Mouse (Mus musculus) brain, adult 2 months (tissue): ENCODE results near the gene Olfr169.
"Not testable (repeated sequence)": the region's sequence is repeated elsewhere in the genome, so short reads cannot be mapped to it uniquely, and the experiment has no call there.

ENCODE experiments used
- DNase-seq: peaks from one replicate; pipeline ENCODE4 v3.0.0; 2011; ENCODE audit warnings: low read depth, low spot score

Olfr169 gene

GRCm38 (mm10) chr16:19571709-19572108 lies at the start of gene Olfr169:
Gene Olfr169 (minus strand): TSS chr16:19571809.
- not testable (repeated sequence) for DNase-seq

GRCm38 (mm10) chr16:19611782-19612181 lies 40.2 kb upstream of the Olfr169 start, which contains the start of gene Olfr170:
Gene Olfr170 (minus strand): TSS chr16:19611882.
- not testable (repeated sequence) for DNase-seq

DNA sequence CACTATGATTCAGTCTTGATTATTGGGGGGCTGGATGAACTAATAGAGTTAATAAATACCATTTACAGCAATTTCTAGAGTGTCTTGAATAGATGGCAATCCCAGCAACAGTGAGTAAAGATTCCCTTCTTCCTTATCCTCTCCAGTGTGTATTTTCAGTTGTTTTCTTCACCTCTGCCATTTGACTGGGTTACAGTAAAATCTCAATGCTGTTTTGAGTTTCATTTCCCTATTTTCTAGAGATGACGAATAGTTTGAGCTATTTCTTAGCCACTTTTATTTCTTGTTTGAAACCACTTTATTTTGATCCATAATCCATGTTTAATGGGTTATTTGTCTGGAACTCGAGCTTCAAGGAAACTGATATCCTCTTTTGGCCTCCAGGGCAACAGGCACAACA lies 31.6 kb upstream of the Olfr169 start:
- DNase-seq = no peak

DNA sequence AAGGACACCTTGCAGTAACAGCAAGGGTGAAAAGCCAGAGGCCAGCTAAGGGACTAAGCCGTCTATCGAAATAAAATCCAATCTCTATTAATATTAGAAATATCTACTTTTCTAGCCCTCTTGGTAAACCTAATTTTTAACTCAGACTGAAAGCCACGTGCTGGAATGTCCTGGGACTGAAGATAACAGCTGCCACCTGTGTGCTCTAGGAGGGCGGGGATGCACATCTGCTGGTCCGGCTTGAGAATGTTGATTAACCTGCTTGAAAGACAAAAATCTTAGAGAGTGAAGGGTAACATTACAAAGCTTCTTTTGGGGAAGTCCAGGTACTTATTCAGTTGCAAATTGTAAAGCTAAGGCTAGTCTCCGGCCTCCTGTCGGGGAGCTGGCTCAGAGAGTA lies 18.2 kb downstream of the Olfr169 start:
- not testable (repeated sequence) for DNase-seq

DNA sequence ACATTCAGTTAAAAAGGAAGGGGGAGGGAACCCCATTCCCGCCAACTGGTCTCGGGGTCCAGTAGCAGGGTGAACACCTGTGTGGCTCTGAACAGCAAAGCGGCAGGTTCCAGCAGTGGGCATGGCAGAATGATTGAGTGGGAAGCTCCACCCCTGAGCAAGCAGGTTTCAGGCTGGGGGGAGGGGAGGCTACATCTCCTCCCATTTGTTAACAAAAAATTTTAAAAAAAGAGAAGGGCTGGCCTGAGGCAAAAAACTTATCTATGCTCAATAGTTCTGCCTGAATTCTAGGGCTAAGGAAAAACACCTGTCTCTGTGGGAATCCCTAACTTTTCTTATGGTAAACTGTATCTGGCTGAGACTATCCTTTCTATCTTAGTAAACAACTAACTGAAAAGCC lies 19.4 kb downstream of the Olfr169 start:
- DNase-seq = not testable (repeated sequence)

DNA sequence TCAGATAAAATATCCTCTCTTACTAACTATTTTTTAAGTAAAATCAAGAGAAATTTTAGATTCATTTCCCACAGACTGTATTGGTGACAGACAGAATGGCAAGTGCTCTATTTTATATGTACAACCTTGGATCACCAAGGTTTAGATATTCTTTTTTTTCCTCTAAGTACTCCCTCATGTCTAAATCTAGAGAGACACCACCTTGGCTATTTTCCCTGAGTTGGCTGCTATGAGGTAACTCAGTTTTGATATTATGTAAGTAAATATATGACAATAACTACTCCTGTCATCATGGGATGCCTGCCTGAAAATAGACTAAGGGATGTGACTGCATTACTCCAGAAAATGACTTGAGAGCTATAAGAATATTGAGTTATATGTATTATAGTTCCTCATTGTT lies 36.2 kb downstream of the Olfr169 start, which contains the start of gene Olfr168:
Gene Olfr168 (minus strand): TSS at position 101 of the 400 bp plus-strand sequence.
- no peak for DNase-seq

DNA sequence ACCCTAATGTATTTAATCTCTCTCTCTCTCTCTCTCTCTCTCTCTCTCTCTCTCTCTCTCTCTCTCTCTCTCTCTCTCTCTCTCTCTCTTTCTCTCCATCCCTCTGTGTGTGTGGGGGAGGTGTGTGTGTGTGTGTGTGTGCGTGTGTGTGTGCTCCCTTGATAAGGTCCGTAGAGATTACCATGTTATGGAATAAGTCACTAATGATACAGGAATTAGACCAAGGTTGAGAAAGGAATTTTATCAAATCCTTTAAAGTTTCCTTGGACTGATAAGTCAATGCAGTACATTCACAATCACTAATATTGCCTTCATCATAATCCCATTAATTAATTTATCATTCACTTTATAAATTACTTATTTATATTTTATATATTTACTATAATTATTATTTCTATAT lies 49.4 kb downstream of the Olfr169 start, which contains the start of gene Olfr167:
Gene Olfr167 (minus strand): TSS at position 101 of the 400 bp plus-strand sequence.
- no peak for DNase-seq
